ENCODE assay signal across 12 mouse cellular contexts in the genomic region with DNA sequence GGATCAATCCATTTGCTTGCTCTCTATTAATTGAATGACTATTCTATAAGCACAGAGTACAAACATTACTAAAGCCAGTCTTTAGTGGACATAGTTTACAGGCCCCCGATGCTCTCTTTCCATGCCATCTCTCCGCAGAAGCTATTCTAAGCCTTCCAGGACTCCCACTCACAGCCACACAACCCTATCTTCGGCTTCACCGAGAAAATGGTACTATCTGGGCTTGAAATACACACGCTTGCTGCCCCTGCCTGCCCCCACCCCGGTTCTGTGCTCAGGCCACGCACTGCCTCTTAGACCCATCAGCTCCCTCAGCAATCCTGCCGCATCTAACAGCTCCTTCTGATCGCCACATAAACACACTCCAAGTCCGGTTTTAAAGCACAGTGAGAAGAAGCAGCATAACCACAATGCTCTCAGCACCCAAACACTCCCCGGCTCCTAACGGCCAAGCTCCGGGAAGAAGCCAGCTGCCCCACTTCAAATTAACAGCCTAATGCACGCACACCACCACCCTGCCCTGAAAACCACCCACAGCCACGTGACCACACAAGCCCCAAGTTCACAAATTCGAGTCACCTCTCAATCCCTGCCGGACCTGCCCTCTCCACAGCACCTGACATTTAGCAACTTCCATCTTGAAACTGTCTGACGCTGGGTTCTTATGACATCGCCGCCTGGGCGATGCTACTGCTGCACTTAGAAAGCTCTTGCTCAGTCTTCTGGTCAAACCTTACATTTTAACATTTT.
DNase-seq lines count a peak whose midpoint lies in the region; ATAC-seq and TF ChIP-seq lines count a peak whose summit lies in the region.
"Had no signal": no experiment of that assay in that cellular context is flagged by ENCODE, and none has a peak within 500 bp of the region (broad histone marks: within the 10 kb centered on the region; RNA-seq: fewer than 3 reads in every experiment).

No protein-coding gene starts in this region.

- no peak overlapping the region for H3K27ac ChIP-seq in intestine, embryonic 14.5 days (ENCODE audit: low read depth)
- no peak overlapping the region for H3K27ac ChIP-seq in intestine, embryonic 16.5 days (ENCODE audit: low read length)
- H3K27ac ChIP-seq in liver, embryonic 16.5 days (ENCODE audit: low read length): peak overlapping the region; percentile 12; the same call in 1 of the 2 replicates
- no peak overlapping the region for H3K27ac ChIP-seq in liver, postnatal 0 days (ENCODE audit: low read depth)
- peak overlapping the region; percentile 62 for H3K27ac ChIP-seq in bone marrow, adult 2 months (ENCODE audit: control insufficient read depth, insufficient read depth, low read depth, low read length, poor library complexity)
- H3K27ac ChIP-seq: macrophage had no signal

- no peaks in the 10 kb centered on the region for H3K36me3 ChIP-seq in intestine, embryonic 14.5 days (ENCODE audit: control insufficient read depth, insufficient read depth, low read length)
- no peaks in the 10 kb centered on the region for H3K36me3 ChIP-seq in intestine, embryonic 16.5 days (ENCODE audit: control insufficient read depth, insufficient read depth, low read length)
- no peaks in the 10 kb centered on the region for H3K36me3 ChIP-seq in liver, embryonic 16.5 days (ENCODE audit: control insufficient read depth, insufficient read depth)
- H3K36me3 ChIP-seq in liver, postnatal 0 days (replicated peaks; ENCODE audit: insufficient read depth, low read length): no peaks in the 10 kb centered on the region; the same call in 1 of the 2 replicates

- no peak for TF ChIP-seq EP300 in liver, postnatal 0 days (IDR thresholded peaks at IDR 0.05; ENCODE audit: low read depth)

- no peak overlapping the region; the same call in 1 of the 2 replicates for H3K4me2 ChIP-seq in intestine, embryonic 14.5 days (ENCODE audit: low read length)
- H3K4me2 ChIP-seq in intestine, embryonic 16.5 days (ENCODE audit: low read depth, low read length): no peak overlapping the region
- H3K4me2 ChIP-seq in liver, embryonic 16.5 days (ENCODE audit: low read depth, low read length): no peak overlapping the region
- H3K4me2 ChIP-seq in liver, postnatal 0 days (ENCODE audit: low read depth, low read length): no peak overlapping the region

- H3K9ac ChIP-seq in intestine, embryonic 14.5 days (ENCODE audit: low read length): no peak overlapping the region
- no peak overlapping the region for H3K9ac ChIP-seq in intestine, embryonic 16.5 days (ENCODE audit: low read depth, low read length)
- H3K9ac ChIP-seq in liver, embryonic 16.5 days (ENCODE audit: low read depth, low read length): no peak overlapping the region
- no peak overlapping the region for H3K9ac ChIP-seq in liver, postnatal 0 days (replicated peaks)

- 59% methylated on average over 21 of the region's 21 CpGs for WGBS in intestine, embryonic 14.5 days
- 62% methylated on average over 21 of the region's 21 CpGs for WGBS in intestine, embryonic 16.5 days
- WGBS in liver, embryonic 16.5 days (ENCODE audit: insufficient replicate concordance): 68% methylated on average over 21 of the region's 21 CpGs
- 74% methylated on average over 21 of the region's 21 CpGs for whole genome bisulfite sequencing in liver, postnatal 0 days (ENCODE audit: insufficient replicate concordance)
- 60% methylated on average over 21 of the region's 21 CpGs for WGBS in bone marrow, adult 2 months

- H3K4me1 ChIP-seq in intestine, embryonic 14.5 days (replicated peaks; ENCODE audit: control insufficient read depth, insufficient read depth, low read length): peaks cover 12% of the 10 kb centered on the region; the same call in 1 of the 2 replicates
- peaks cover 5% of the 10 kb centered on the region; the same call in 1 of the 2 replicates for H3K4me1 ChIP-seq in intestine, embryonic 16.5 days (ENCODE audit: control insufficient read depth, insufficient read depth, low read length)
- H3K4me1 ChIP-seq in liver, embryonic 16.5 days (ENCODE audit: control insufficient read depth, low read depth, low read length): no peaks in the 10 kb centered on the region
- no peaks in the 10 kb centered on the region for H3K4me1 ChIP-seq in liver, postnatal 0 days (ENCODE audit: insufficient read depth)
- H3K4me1 ChIP-seq in bone marrow, adult 2 months (ENCODE audit: control insufficient read depth, insufficient read depth, low read length): peaks cover 1% of the 10 kb centered on the region; the same call in 1 of the 2 replicates

- no peak for TF ChIP-seq CTCF in liver, postnatal 0 days (IDR thresholded peaks at IDR 0.05; ENCODE audit: low read depth)
- no peak for TF ChIP-seq CTCF in bone marrow, adult 2 months (IDR thresholded peaks at IDR 0.05; ENCODE audit: control insufficient read depth, insufficient read depth, low read length)

- H3K9me3 ChIP-seq in intestine, embryonic 14.5 days (ENCODE audit: control insufficient read depth, low read length): no peaks in the 10 kb centered on the region
- no peaks in the 10 kb centered on the region for H3K9me3 ChIP-seq in intestine, embryonic 16.5 days (ENCODE audit: control insufficient read depth, low read length)
- no peaks in the 10 kb centered on the region for H3K9me3 ChIP-seq in liver, embryonic 16.5 days (replicated peaks; ENCODE audit: control insufficient read depth, low read length)
- H3K9me3 ChIP-seq in liver, postnatal 0 days (ENCODE audit: low read length): no peaks in the 10 kb centered on the region

- TF ChIP-seq POLR2A in bone marrow, adult 2 months (IDR thresholded peaks at IDR 0.05; ENCODE audit: borderline replicate concordance, control insufficient read depth, low read depth, low read length): no peak

- ATAC-seq in intestine, embryonic 14.5 days (replicated peaks; ENCODE audit: low FRiP score, low TSS enrichment, low read depth): no peak
- ATAC-seq in intestine, embryonic 16.5 days: no peak
- no peak for ATAC-seq in liver, embryonic 16.5 days (ENCODE audit: low read depth)
- no peak for ATAC-seq in liver, postnatal 0 days
- ATAC-seq in hematopoietic stem cell, adult 5-6 weeks (replicated peaks in 1 of 2; ENCODE audit: insufficient read depth in 1 of 2, low FRiP score in 2 of 2, low TSS enrichment in 1 of 2, low read depth in 1 of 2, poor library complexity in 2 of 2, severe bottlenecking in 2 of 2): peak; percentile 39 to 52; a peak in 3 of 4 replicates
- ATAC-seq: CD4-positive, CD25-positive, alpha-beta regulatory T cell, adult 4 months; forebrain, embryonic 16.5 days had no signal

- H3K27me3 ChIP-seq in intestine, embryonic 14.5 days (replicated peaks; ENCODE audit: control insufficient read depth, insufficient read depth, low read length): no peaks in the 10 kb centered on the region
- no peaks in the 10 kb centered on the region for H3K27me3 ChIP-seq in intestine, embryonic 16.5 days (replicated peaks; ENCODE audit: control insufficient read depth, insufficient read depth, low read length)
- H3K27me3 ChIP-seq in liver, embryonic 16.5 days (ENCODE audit: control insufficient read depth, insufficient read depth, low read depth, low read length): no peaks in the 10 kb centered on the region
- no peaks in the 10 kb centered on the region for H3K27me3 ChIP-seq in liver, postnatal 0 days (ENCODE audit: insufficient read depth, low read length)

- peak; percentile 54 for DNase-seq in intestine, embryonic 14.5 days (ENCODE audit: low spot score)
- DNase-seq in liver, postnatal 0 days: no peak
- no peak for DNase-seq in natural killer cell, adult 2 months (ENCODE audit: low spot score in 2 of 2)
- DNase-seq: adrenal gland, adult 2 months; thymus, postnatal 4 days had no signal

- no peak overlapping the region for H3K4me3 ChIP-seq in intestine, embryonic 14.5 days (ENCODE audit: low read depth, low read length)
- H3K4me3 ChIP-seq in intestine, embryonic 16.5 days (ENCODE audit: low read length): no peak overlapping the region
- H3K4me3 ChIP-seq in liver, embryonic 16.5 days (ENCODE audit: low read depth, low read length): no peak overlapping the region
- no peak overlapping the region for H3K4me3 ChIP-seq in liver, postnatal 0 days (ENCODE audit: low read depth, low read length)
- peak overlapping the region; percentile 45 for H3K4me3 ChIP-seq in bone marrow, adult 2 months (replicated peaks; ENCODE audit: control insufficient read depth, low read depth, low read length)

Comparison
In these comparisons a context has a peak if more than half of its experiments do, and no peak if none do; other contexts are left out.
1. H3K27ac ChIP-seq: peak in liver, embryonic 16.5 days (single experiment) and bone marrow, adult 2 months (single experiment); none in intestine, embryonic 14.5 days (single experiment), intestine, embryonic 16.5 days (single experiment) and liver, postnatal 0 days (single experiment).
2. ATAC-seq: peak in hematopoietic stem cell, adult 5-6 weeks (2 of 2); none in intestine, embryonic 14.5 days (single experiment), intestine, embryonic 16.5 days (single experiment), liver, embryonic 16.5 days (single experiment) and liver, postnatal 0 days (single experiment).